Mouse (Mus musculus): ENCODE results near the gene Pold1. TPM values are rescaled to one million over a fixed set of nuclear protein-coding genes. Genes with fewer than 3 reads are reported as not detected.

The Pold1 gene
- 100 to 1,000 TPM in 1 of 2 experiments, 10 to 100 TPM in 1; 32.0 to 112 TPM for polyA plus RNA-seq (2012; fragmentation: generic; extraction: Trizol)

GRCm38 (mm10) chr7:44548497-44549087 is at the start of gene Pold1:
Gene Pold1 (minus strand): TSS chr7:44548849.

DNA sequence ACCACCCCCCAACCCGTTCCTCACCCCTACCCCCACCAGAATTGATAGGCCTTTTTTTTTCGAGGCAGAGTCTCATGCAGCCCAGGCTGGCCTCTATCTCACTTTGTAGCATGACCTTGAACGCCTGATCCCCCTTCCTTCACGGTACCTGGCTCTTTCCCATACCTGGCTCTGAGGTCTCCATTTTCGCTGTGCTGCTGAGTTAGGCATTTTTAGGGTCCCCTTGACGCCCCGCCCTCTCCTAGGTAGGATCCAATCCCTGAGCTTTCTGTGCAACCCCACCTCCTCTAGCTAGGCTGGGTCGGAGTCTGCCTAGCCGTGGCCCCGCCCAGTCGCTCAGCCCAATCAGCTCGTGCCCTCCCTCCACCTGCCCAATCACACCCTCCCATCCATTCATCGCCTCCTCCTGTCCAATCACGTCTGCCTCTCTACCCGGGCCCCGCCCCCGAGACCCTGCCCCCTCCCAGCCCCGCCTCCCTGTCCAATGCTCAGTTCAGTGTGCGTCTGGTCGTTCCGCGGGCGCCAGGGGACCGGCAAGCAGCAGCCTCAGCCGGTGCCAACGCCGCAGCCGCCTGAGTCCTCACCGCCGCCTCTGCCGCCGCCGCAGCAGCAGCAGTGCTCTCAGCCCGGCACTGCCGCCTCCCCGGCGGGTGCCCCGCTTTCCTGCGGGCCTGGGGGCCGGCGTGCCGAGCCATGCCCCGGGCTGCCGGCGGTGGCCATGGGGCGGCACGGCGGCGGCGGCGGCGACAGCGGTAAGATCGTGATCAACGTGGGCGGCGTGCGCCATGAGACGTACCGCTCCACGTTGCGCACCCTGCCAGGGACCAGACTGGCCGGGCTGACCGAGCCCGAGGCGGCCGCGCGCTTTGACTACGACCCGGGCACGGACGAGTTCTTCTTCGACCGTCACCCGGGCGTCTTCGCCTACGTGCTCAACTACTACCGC is 42.0 kb upstream of the Pold1 start, which contains the start of gene Kcnc3:
Kcnc3 (plus strand) TSS at position 263 of the 946 bp plus-strand sequence.

GRCm38 (mm10) chr7:44572213-44572701 is 23.6 kb upstream of the Pold1 start, which contains the start of gene Napsa:
Gene Napsa (plus strand): TSS chr7:44572380.

GRCm38 (mm10) chr7:44553826-44554225 is 5.2 kb upstream of the Pold1 start, which contains the start of gene Nr1h2:
Gene Nr1h2 (minus strand): TSS chr7:44553951.

DNA sequence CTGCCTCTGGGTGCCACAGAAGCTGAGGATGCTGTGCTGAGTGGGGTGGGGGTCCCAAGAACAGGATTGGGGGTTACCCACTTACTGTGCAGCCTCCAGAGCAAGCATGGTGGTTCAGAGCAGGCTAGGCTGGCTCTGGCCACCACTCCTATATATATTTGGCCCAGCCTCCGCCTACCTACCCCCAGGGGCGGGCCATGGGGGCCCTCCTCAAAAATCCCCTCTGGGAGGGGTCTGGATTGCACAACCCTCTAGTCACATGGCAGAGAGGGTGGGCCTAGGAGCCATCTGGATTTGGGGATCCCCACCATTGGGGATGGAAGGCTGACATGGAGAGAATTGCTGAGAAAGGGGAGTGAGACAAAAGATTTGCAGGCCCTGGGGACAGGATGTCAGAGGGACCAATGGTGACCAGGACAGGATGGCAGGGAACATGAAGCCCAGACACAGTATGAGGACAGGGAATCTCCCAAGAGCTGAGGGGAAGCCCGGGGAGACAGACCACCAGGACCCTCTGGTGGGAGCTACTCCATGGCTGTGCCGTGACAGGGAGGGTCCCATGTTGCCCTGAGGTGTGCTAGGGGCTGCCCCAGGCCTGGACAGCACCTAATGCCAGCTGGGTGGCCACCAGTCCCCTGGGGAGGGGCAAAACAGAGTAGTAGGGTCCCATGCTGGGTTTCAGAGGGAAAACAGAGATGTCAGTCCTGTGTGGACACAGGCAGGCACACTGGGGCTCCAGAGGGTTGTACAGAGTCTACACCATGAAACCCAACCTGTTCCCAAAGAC is 16.5 kb downstream of the Pold1 start, which contains the start of gene Spib:
Spib (minus strand) TSS at position 126 of the 787 bp plus-strand sequence.

DNA sequence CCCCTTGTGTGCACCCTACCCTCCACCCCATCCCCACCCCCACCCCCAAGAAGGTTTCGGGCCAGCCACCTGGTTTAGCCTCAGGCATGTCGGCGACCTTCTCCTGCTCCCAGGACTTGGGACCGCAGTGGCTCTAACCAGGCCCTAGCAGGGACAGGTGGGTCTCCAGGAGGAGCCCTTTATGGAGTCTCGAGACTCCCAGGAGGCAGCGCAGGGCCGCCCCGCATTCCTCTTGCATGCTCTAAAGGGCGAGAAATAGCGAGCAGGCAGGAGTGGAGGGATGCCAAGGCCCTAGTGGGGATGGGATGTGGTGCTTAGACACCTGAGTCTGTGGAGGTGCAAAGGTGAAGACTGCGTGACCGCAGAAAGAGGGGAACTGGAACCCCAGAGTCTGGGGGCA is 24.1 kb downstream of the Pold1 start, which contains the start of gene Mybpc2:
Mybpc2 (minus strand) TSS at position 155 of the 400 bp plus-strand sequence.

DNA sequence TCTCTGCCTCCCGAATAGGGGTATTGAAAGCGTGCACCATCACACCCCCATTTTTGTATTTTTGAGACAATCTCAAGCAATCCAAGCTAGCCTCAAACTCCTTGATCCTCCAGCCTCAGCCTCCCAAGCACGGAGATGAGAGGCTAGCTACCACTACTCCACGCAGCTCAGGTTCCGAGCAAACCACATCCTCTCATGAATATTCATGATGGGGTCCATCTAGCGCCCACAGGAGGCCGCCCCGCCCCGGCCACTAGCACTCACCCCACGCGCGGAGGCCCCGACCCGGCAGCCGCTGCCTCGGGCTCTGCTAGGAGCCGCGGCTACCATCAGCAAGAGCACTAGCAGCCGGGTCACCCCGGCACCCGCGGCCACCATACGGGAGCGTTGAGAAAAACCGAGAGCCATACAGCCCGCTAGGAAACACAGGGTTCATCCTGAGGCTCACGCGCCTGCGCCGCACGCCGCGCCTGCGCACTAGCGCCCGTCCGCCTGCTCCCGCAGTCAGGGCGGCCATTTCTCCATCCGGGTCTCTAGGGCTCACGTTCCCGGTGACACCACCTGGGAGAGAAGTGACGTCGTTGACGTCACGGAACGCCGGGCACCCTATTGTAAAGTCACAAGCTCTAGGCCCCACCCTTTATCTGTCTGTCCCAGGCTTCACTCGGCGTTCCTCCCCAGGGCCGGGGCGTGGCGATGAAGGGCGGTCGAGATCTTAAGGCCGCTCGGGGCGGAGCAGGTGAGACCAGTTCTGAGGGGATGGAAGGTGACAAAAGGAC is 52.5 kb downstream of the Pold1 start, which contains the start of the genes Emc10 and Fam71e1:
Emc10 (minus strand) TSS at position 538 of the 779 bp plus-strand sequence.
Fam71e1 (plus strand) TSS at position 590 of the 779 bp plus-strand sequence.

Other genes with a start within 250 kb of the Pold1 start
- gene Clec11a, start 241.9 kb downstream of the Pold1 start, polyA plus RNA-seq (2012; fragmentation: generic; extraction: Trizol), result 1 to 10 TPM in 1 of 2 experiments, under 1 TPM in 1; 0.39 to 2.5 TPM
- under 1 TPM in 1 of 2 experiments, not detected in 1; 0.07 TPM for gene Shank1, start 238.6 kb downstream of the Pold1 start, polyA plus RNA-seq (2012; fragmentation: generic; extraction: Trizol)
- gene Syt3, start 164.7 kb downstream of the Pold1 start, polyA plus RNA-seq (2012; fragmentation: generic; extraction: Trizol), result under 1 TPM; 0.01 to 0.21 TPM
- gene 1700008O03Rik, start 163.0 kb downstream of the Pold1 start, polyA plus RNA-seq (2012; fragmentation: generic; extraction: Trizol), result under 1 TPM; 0.04 to 0.28 TPM
- gene Lrrc4b, start 119.8 kb downstream of the Pold1 start, polyA plus RNA-seq (2012; fragmentation: generic; extraction: Trizol), result under 1 TPM; 0.01 to 0.22 TPM
- gene Aspdh, start 83.5 kb downstream of the Pold1 start, polyA plus RNA-seq (2012; fragmentation: generic; extraction: Trizol), result not detected
- gene Josd2, start 80.9 kb downstream of the Pold1 start, polyA plus RNA-seq (2012; fragmentation: generic; extraction: Trizol), result 100 to 1,000 TPM; 107 to 119 TPM
- 100 to 1,000 TPM in 1 of 2 experiments, 10 to 100 TPM in 1; 94.2 to 161 TPM for gene Emc10, start 52.3 kb downstream of the Pold1 start, polyA plus RNA-seq (2012; fragmentation: generic; extraction: Trizol)
- 1 to 10 TPM; 2.9 to 7.9 TPM for gene Fam71e1, start 52.3 kb downstream of the Pold1 start, polyA plus RNA-seq (2012; fragmentation: generic; extraction: Trizol)
- under 1 TPM in 1 of 2 experiments, not detected in 1; 0.07 TPM for gene Mybpc2, start 24.2 kb downstream of the Pold1 start, polyA plus RNA-seq (2012; fragmentation: generic; extraction: Trizol)
- under 1 TPM in 1 of 2 experiments, not detected in 1; 0.83 TPM for gene Spib, start 16.8 kb downstream of the Pold1 start, polyA plus RNA-seq (2012; fragmentation: generic; extraction: Trizol)
- gene Nr1h2, start 5.1 kb upstream of the Pold1 start, polyA plus RNA-seq (2012; fragmentation: generic; extraction: Trizol), result 100 to 1,000 TPM in 1 of 2 experiments, 10 to 100 TPM in 1; 64.4 to 108 TPM
- gene Napsa, start 23.5 kb upstream of the Pold1 start, polyA plus RNA-seq (2012; fragmentation: generic; extraction: Trizol), result under 1 TPM; 0.05 to 0.11 TPM
- under 1 TPM in 1 of 2 experiments, not detected in 1; 0.01 TPM for gene Kcnc3, start 41.8 kb upstream of the Pold1 start, polyA plus RNA-seq (2012; fragmentation: generic; extraction: Trizol)
- under 1 TPM in 1 of 2 experiments, not detected in 1; 0.02 TPM for gene Myh14, start 122.0 kb upstream of the Pold1 start, polyA plus RNA-seq (2012; fragmentation: generic; extraction: Trizol)
- gene Izumo2, start 159.9 kb upstream of the Pold1 start, polyA plus RNA-seq (2012; fragmentation: generic; extraction: Trizol), result not detected
- gene Vrk3, start 199.6 kb upstream of the Pold1 start, polyA plus RNA-seq (2012; fragmentation: generic; extraction: Trizol), result 10 to 100 TPM; 18.9 to 34.2 TPM
- under 1 TPM; 0.05 to 0.45 TPM for gene Zfp473, start 202.2 kb upstream of the Pold1 start, polyA plus RNA-seq (2012; fragmentation: generic; extraction: Trizol)